Mouse (Mus musculus) heart, postnatal 36 days (tissue): Measurements from ENCODE around the gene Iba57. TPM values are rescaled to one million over a fixed set of nuclear protein-coding genes. Genes with fewer than 3 reads are reported as not detected.

Experiments
- DNase-seq, 2 experiments: peaks; one replicate each; pipeline ENCODE4 v3.0.0; 2021 to 2022
- intact Hi-C: fragments of 180-260 bp; cut with DNase I; formaldehyde crosslinking; loops from one replicate; pipeline ENCODE4 v1.15.1; 2025
- total RNA-seq, 2 experiments: library from RNA; stranded (reverse); gene quantifications; 2 replicates each; pipeline ENCODE4 v1.2.3; 2021

The Iba57 gene
- total RNA-seq, 2 experiments from 2014 or later = 20.4 to 20.5 TPM

GRCm38 (mm10) chr11:59135904-59136452 lies 27.6 kb downstream of the Iba57 start, which contains the start of gene Obscn:
Gene Obscn, minus strand, starts transcription at chr11:59136402.
- intact Hi-C loops = no loop called here
- no peak for DNase-seq

GRCm38 (mm10) chr11:59135051-59135820 lies 28.3 kb downstream of the Iba57 start:
- intact Hi-C loops = no loop called here
- no peak for DNase-seq

- intact Hi-C loops = no loop called here
- DNase-seq = no peak
Measured at GRCm38 (mm10) chr11:59134373-59134997, 29.1 kb downstream of the Iba57 start.

DNA sequence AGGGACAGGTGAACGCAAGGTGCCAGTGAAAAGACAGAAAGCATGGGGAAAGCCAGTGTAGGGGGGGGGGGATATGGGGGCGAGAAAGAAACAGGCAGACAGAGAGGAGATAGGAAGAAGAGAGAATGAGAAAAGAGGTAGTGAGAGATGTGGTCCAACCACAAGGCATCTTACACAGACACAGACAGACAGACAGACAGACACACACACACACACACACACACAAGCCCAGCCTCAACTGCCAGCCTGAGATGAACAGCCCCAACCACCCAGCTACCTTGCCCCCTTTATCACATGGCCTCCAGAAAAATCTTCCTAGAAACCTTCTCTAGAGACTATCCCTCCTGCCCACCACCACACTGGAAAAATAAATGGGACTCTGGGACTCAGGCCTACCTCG lies 31.5 kb downstream of the Iba57 start:
- intact Hi-C loops = no loop called here
- no peak for DNase-seq

DNA sequence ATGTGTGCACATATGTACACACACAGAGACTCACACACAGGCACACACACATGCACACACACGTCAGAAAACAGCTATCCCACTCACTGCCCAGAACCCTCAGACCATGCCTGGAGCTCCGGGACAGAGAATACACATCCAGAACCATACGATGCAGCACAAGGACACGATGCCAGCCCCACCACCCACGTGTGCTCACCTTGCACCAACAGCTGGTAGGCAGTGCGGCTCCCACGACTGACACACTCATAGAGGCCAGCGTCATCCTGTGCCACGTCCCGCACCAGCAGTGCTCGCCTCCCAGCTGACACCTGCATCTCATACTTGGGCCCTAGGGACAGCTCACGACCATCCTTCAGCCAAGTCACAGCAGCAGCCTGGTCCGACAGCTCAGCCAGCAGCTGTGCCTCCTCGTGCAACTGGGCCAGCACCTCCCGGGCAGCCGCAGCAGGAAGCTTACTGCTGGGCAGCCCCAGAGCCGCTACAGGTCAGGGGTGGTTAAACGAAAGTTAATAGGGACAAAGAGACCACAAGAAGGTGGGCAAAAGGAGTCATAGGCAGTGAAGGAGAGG lies 32.1 kb downstream of the Iba57 start:
- intact Hi-C loops = no loop called here

GRCm38 (mm10) chr11:59130782-59131181 lies 32.8 kb downstream of the Iba57 start:
- intact Hi-C loops = no loop called here
- peak in 1 of 2 experiments; percentile 24 for DNase-seq

More for the DNA sequence above, 32.1 kb downstream of the Iba57 start:
- DNase-seq = no peak

DNA sequence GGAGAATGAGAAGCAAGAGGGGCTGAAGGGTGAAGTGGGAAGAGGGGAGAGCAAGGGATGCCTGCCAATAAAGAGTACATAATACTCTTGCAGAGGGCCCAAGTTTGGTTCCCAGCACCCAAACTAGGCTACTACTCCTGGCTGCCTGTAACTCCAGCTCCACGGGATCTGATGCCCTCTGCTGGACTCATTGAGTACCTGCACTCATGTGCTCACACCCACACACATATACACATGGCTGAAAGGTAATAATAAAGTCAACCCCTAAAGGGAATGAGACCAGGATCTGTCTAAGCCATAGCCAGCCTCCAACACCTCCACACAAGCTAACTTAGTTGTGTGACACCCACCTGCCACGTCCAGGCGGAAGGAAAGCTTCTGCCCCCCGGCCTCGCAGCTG lies 57.6 kb downstream of the Iba57 start:
- DNase-seq = no peak
- intact Hi-C loops = no loop called here

Other genes starting within 250 kb of the Iba57 start
- not detected for gene Btnl10, start 245.8 kb downstream of the Iba57 start, total RNA-seq
- 100 to 1,000 TPM; 160 to 167 TPM for gene Rnf187, start 224.8 kb downstream of the Iba57 start, total RNA-seq
- 1 to 10 TPM; 2.2 to 2.5 TPM for gene Hist3h2ba, start 214.8 kb downstream of the Iba57 start, total RNA-seq
- gene Hist3h2a, start 209.1 kb downstream of the Iba57 start, total RNA-seq = 10 to 100 TPM; 15.3 to 17.6 TPM
- under 1 TPM; 0.11 to 0.16 TPM for gene Trim17, start 209.1 kb downstream of the Iba57 start, total RNA-seq
- gene Trim11, start 185.6 kb downstream of the Iba57 start, total RNA-seq = 10 to 100 TPM; 14.5 TPM
- 100 to 1,000 TPM; 725 to 820 TPM for gene Obscn, start 27.3 kb downstream of the Iba57 start, total RNA-seq
- gene Gjc2, start 19.5 kb upstream of the Iba57 start, total RNA-seq = 1 to 10 TPM in 1 of 2 experiments, under 1 TPM in 1; 0.97 to 1.0 TPM
- 100 to 1,000 TPM in 1 of 2 experiments, 10 to 100 TPM in 1; 88.3 to 117 TPM for gene Guk1, start 28.5 kb upstream of the Iba57 start, total RNA-seq
- gene Mrpl55, start 38.7 kb upstream of the Iba57 start, total RNA-seq = 100 to 1,000 TPM; 110 to 125 TPM
- gene 2310033P09Rik, start 44.6 kb upstream of the Iba57 start, total RNA-seq = 1 to 10 TPM; 9.2 to 9.5 TPM
- gene Arf1, start 64.5 kb upstream of the Iba57 start, total RNA-seq = 100 to 1,000 TPM; 257 TPM
- gene Wnt3a, start 127.0 kb upstream of the Iba57 start, total RNA-seq = not detected
- gene Wnt9a, start 143.2 kb upstream of the Iba57 start, total RNA-seq = 1 to 10 TPM; 6.0 to 6.2 TPM
- gene Prss38, start 211.9 kb upstream of the Iba57 start, total RNA-seq = not detected